Mouse (Mus musculus): ENCODE measurements around the gene Adam3.

DNA sequence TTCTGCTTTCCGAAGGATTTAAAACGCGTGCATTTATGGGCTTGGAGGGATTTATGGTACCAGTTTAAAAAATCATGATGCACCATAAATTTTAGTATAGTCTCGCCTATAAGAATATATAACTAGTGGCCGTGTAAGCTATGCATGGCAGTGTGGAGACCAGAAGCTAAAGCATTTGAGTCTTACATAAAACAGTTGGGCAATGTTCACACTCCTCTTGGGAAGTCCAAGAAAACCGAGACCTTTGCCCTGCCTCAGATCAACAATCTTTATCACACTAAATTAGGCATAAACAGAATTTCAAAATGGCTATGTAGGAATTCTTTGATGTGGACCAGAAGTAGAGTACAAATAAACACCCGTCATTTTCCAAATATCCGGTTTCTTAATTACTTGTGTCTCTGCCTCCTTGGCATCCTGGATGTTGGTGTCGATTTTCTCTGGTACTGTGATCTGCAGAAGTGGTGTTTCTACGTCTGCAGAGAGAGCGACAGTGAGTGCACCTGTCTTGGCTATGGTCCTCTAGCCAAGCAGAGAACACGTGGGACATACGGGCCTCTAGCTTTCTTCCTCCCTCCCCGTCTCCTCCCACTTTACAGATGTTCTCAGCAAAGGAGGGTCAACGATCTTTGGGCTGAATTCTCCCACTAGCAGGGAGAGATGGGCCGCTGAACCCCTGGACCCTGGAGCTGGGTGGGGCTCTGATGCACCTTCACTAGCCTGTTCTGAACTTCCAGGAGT, 596 bp downstream of the Adam3 start:
- TF ChIP-seq POLR2A (IDR thresholded peaks at IDR 0.05; ENCODE audit: low read depth, low read length): no peak
- TF ChIP-seq CTCF (IDR thresholded peaks at IDR 0.05; ENCODE audit: extremely low read depth, insufficient read depth, insufficient read length, insufficient replicate concordance): no peak

Data from spleen, adult 2 months (tissue).